Mouse (Mus musculus): ENCODE data around the gene Ifi27l2b.

The Ifi27l2b gene

DNA sequence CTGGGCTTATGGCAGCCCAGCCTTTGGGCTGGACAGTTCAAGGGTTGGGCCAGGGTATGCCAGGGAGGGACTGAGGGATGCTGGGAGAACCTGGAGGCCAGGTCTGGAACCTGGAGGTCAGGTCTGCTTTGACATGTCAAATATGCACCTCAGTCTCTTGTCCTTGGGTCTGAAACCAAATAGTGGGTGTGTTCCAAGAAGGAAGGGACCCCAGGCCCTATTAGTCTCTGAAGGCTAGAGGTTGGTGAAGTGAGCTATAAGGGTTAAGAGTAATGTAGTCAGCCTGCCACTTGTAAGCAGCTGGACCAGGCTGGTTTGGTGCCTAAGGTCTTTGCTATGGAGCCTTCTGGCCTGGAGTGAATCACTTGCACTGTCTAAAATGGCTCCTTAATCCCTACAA, 22.2 kb downstream of the Ifi27l2b start:
- DNase-seq: no peak

DNA sequence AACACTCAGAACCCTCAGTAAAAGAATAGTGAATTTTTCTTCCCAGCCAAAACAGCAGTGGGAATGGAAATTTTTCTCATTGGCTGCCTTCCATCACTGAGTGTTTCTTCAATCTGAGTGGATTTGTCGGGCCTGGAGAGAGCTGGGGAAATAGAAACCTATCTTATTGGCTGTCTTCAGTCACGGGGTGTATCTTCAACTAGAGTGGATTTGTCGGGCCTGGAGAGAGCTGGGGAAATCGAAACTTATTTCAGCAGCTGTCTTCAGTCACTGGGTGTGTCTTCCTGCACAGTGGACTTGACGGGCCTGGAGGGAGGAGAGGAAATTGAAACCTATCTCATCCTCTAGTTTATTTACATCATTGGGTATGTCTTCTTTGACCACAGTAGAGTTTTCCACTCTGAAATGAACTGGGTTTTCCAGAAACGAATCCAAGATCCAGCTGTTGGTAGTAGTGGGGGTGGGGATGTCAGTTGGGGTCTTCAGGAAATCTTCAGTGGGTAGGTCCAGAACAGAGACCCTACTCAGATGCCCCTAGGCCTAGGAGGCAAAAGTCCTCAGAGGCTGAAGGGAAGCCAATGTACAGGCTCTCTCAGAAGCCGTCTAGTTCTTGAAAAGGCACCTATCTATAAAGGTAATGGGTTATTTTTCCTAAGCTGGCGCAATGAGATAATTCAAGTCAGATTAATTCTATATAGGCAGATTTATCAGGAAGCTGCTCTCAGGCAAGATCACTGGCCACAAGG, 22.9 kb downstream of the Ifi27l2b start, which contains the start of gene Ifi27:
Ifi27 (plus strand) TSS at position 226 of the 746 bp plus-strand sequence.
- DNase-seq: no peak

DNA sequence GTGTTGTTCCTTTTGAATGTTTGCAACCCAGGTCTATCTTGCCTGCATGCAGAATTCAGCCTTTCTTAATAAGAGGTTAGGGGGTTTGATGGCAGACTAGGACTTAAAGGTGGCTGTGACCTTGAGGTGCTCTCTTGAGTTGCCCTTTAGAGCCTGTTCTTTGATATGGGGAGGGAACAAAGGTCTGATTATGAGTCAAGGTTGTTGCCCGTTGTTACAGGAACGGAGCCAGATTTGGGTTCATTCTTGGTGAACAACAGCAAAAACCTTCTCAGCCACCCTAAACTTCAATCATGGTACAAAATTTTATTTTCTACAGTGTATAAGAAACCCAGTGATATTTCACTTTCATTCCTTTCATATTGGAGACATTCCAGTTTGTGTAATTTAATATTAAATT, 23.6 kb downstream of the Ifi27l2b start:
- no peak for DNase-seq

DNA sequence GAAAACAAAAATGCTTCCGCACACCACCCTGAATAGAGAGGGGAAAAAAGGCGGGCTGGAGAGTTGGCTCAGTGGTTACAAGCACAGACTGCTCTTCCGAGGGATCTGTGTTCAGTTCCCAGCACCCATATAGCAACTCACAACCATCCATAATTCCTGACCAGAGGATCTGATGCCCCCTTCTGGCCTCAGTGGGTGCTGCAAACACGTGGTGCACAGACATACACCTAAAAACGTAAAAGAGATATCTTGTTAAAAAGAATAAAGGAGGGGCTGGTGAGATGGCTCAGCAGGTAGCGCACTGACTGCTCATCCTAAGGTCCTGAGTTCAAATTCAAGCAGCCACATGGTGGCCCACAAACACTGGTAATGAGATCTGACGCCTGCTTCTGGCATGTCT, 30.3 kb downstream of the Ifi27l2b start:
- DNase-seq: peak in 1 of 2 experiments; percentile 44

DNA sequence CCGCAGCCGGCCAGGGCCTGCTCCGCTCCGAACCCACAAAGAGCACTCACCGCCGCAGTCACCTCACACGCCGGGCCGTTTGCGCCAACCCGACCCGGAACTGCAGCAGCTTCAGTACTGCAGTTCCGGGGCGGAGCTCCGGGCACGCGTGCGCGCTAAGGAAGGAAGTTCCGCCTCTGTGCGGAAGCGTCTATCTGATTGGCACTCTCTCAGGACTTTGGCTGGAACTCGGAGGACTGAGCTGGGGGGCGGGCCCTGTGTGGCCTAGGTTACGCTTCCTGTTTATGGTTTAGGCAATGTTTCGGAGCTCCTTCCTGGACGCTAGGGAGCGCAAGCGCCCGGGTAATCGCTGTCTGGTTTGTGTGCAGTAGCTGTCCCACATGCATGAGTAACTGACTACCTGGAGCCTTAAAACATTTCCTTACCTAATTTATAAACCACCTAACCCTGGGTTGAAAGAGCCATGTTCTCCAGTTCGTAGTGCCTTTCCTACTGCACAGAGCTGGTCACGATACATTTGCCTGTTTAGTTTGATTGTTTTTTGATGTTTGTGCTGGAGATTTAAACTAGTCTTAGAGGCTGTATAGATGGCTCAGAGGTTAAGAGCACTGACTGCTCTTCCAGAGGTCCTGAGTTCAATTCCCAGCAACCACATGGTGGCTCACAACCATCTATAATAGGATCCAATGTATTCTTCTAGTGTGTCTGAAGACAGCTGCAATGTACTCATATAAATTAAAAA, 31.1 kb downstream of the Ifi27l2b start, which contains the start of gene Ddx24:
Ddx24 (minus strand) TSS at position 102 of the 742 bp plus-strand sequence.
- peak; percentile 96 to 98 for DNase-seq

DNA sequence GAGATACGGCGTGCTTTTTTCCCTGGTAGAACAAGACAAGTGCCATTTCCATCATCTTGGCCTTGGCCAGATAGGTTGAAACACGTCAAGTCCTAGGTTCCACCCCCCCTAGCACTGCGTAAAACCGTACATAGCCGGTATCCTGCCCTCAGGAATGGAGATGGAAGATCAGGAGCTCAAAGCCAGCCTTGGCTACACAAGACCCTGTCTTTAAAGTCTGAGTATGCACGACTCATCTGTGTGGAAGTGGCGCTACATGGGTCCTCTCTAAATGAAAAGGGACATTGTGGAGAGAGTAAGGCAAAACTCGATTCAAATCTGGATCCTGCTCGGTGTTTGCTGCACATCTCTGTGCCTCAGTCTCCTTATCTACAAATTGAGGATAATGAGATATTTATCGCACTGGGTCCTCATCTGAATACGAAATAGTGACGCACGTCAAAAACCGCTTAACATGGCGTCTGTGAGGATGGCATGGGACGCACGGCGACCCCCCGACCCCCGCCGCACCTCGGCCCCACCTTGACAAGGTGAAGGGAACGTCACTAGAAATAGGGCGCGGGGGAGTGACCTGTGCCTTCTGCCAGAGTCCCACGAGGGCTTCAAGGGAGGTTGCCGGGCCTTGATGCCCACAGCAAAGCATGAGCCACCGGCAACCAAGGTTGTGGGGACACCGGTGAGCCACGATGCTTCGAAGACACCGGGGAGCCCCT, 31.9 kb downstream of the Ifi27l2b start:
- DNase-seq: no peak

DNA sequence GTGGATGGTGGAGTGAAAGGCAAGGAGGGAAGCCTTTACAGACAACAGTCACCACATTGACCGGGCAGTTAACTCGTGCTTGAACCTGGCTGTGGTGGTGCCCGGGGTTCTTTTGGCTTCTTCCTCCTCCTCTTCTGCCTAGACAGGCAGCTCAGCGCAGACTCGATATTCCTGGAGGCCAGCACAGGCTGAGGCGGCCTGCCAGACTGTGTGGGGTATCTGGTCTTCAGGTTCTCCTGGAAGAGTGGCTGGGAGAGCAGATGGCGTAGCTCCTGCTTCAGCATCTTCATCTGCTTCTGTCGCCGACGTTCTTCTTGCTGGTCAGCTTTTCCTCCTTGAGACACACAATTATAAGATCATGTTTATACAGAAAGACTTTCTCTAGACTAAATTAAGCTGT, 48.9 kb downstream of the Ifi27l2b start:
- DNase-seq: peak; percentile 59 to 68

DNA sequence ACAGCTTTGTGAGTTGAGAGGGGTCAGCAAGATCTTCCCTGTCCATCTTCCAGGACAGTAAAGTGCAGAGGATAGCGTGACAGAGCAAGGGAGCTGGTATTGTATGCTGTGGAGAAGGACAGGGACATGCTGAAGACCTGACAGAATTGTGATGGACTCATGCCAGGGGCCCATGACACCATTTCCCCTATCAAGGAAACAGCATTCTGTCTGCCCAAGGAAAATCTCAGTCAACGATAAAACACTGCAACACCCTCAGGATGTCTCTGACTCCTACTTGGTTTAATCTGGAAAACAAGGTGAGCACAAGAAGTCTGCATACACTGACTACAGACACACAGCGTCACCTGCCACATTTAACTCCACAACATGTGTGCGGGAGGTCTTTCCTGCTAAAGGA, 49.3 kb downstream of the Ifi27l2b start, which contains the start of gene 9330161L09Rik:
9330161L09Rik (minus strand) TSS at position 101 of the 400 bp plus-strand sequence.
- DNase-seq: no peak

DNA sequence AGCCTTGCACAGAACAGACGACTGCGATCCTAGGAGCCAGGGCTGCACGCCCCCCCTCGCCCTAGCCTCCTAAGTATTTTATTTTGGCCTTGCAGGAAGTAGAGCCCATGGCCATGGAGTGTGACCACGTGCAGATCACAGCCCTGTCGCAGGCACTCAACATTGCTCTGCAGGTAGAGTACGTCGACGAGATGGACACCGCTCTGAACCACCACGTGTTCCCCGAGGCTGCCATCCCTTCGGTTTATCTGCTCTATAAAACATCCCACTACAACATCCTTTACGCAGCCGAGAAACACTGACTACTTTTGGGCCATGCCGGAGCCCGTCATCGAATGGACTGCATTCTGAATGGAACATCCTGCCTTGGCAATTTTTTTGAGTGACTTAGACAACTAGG, 52.9 kb downstream of the Ifi27l2b start:
- no peak for DNase-seq
